Mouse (Mus musculus) lung, embryonic 16.5 days (tissue): ENCODE data around the gene Wwox. TPM values are rescaled to one million over a fixed set of nuclear protein-coding genes. Genes with fewer than 3 reads are reported as not detected.

ENCODE experiments used
- ATAC-seq: fragments of 200-750 bp; cut with Nextera tagmentation; 2 replicates; pipeline ENCODE4 v1.8.0; 2017; ENCODE audit warnings: low read depth, mild to moderate bottlenecking, moderate library complexity
- H3K27ac ChIP-seq: fragments of 300-500 bp; sonication (generic); 2 replicates; pipeline ENCODE4 v1.5.1; 2014; ENCODE audit warnings: mild to moderate bottlenecking, control low read depth, low read length
- H3K27me3 ChIP-seq: fragments of 300-500 bp; sonication (generic); 2 replicates; pipeline ENCODE4 v1.6.1; 2014; ENCODE audit warnings: low read depth, low read length, mixed read lengths; ENCODE audit not compliant: control insufficient read depth, insufficient read depth
- H3K36me3 ChIP-seq: fragments of 300-500 bp; sonication (generic); 2 replicates; pipeline ENCODE4 v1.6.1; 2014; ENCODE audit warnings: low read length; ENCODE audit not compliant: control insufficient read depth, insufficient read depth
- H3K4me1 ChIP-seq: fragments of 300-500 bp; sonication (generic); replicated peaks from 2 replicates; pipeline ENCODE4 v1.6.1; 2014; ENCODE audit warnings: low read length, mixed read lengths; ENCODE audit not compliant: control insufficient read depth, insufficient read depth
- H3K4me2 ChIP-seq: fragments of 300-500 bp; sonication (generic); 2 replicates; pipeline ENCODE4 v1.6.1; 2014; ENCODE audit warnings: low read depth, low read length, control low read depth
- H3K4me3 ChIP-seq: fragments of 300-500 bp; sonication (generic); 2 replicates; pipeline ENCODE4 v1.5.1; 2014; ENCODE audit warnings: mild to moderate bottlenecking, low read length, control low read depth
- H3K9ac ChIP-seq: fragments of 300-500 bp; sonication (generic); 2 replicates; pipeline ENCODE4 v1.6.1; 2014; ENCODE audit warnings: low read length, control low read depth
- H3K9me3 ChIP-seq: fragments of 300-500 bp; sonication (generic); 2 replicates; pipeline ENCODE4 v1.6.1; 2016; ENCODE audit warnings: low read length; ENCODE audit not compliant: control insufficient read depth
- WGBS: fragments of 180-500 bp; shearing (Covaris S2); extraction: QIAGEN DNeasy Blood & Tissue Kit; methylation state at CpG from one replicate; pipeline ENCODE4 v1.1.7; 2014; 5-methylcytosine and 5-hydroxymethylcytosine counted together
- polyA plus RNA-seq: library from polyadenylated mRNA; unstranded; fragments of >200 nt; fragmentation: Nextera tagmentation; extraction: Ambion mirVana; gene quantifications from 2 replicates; pipeline ENCODE4 v1.2.1, GENCODE M21; 2015

Wwox gene
- polyA plus RNA-seq, 1 experiment from 2014 or later = 20.2 TPM

GRCm38 (mm10) chr8:115064691-115065090 is 625.2 kb downstream of the Wwox start:
- Histone ChIP-seq H3K27ac (no peak overlapping the region), H3K36me3 (no peaks in the 10 kb centered on the region), H3K9me3 (no peaks in the 10 kb centered on the region), H3K27me3 (no peaks in the 10 kb centered on the region), H3K4me2 (no peak overlapping the region), H3K4me3 (no peak overlapping the region), H3K9ac (no peak overlapping the region), H3K4me1 (no peaks in the 10 kb centered on the region)
- WGBS = 80% methylated on average over 15 of the region's 15 CpGs
- ATAC-seq = no peak

- H3K36me3 ChIP-seq = no peaks in the 10 kb centered on the region
- H3K27me3 ChIP-seq = no peaks in the 10 kb centered on the region
- H3K4me3 ChIP-seq = no peak overlapping the region
- no peak overlapping the region for H3K4me2 ChIP-seq
- H3K9me3 ChIP-seq = no peaks in the 10 kb centered on the region
- no peak overlapping the region for H3K9ac ChIP-seq
- no peak for ATAC-seq
- H3K27ac ChIP-seq = no peak overlapping the region
- 76% methylated on average over 7 of the region's 7 CpGs for WGBS
- H3K4me1 ChIP-seq = 0 out of 2 replicates have a peak, but pooled peaks cover 2% of the 10 kb centered on the region
Measured at GRCm38 (mm10) chr8:115065386-115065785, 625.9 kb downstream of the Wwox start.

GRCm38 (mm10) chr8:115066550-115067058 is 627.1 kb downstream of the Wwox start:
- ATAC-seq = no peak
- no peak overlapping the region for H3K27ac ChIP-seq
- no peak overlapping the region for H3K4me3 ChIP-seq
- H3K9me3 ChIP-seq = no peaks in the 10 kb centered on the region
- no peak overlapping the region for H3K4me2 ChIP-seq
- no peaks in the 10 kb centered on the region for H3K27me3 ChIP-seq
- no peaks in the 10 kb centered on the region for H3K36me3 ChIP-seq
- WGBS = 87% methylated on average over 8 of the region's 8 CpGs
- H3K4me1 ChIP-seq = 0 out of 2 replicates have a peak, but pooled peaks cover 3% of the 10 kb centered on the region
- no peak overlapping the region for H3K9ac ChIP-seq

- ATAC-seq = no peak
- no peak overlapping the region; the same call in 1 of the 2 replicates for H3K9ac ChIP-seq
- H3K4me1 ChIP-seq = 0 out of 2 replicates have a peak, but pooled peaks cover 3% of the 10 kb centered on the region
- H3K4me2 ChIP-seq = no peak overlapping the region
- H3K36me3 ChIP-seq = no peaks in the 10 kb centered on the region
- H3K27ac ChIP-seq = no peak overlapping the region
- no peaks in the 10 kb centered on the region for H3K27me3 ChIP-seq
- WGBS = 64% methylated on average over 5 of the region's 5 CpGs
- H3K9me3 ChIP-seq = no peaks in the 10 kb centered on the region
- no peak overlapping the region for H3K4me3 ChIP-seq
Measured at GRCm38 (mm10) chr8:115068723-115069122, 629.3 kb downstream of the Wwox start.

GRCm38 (mm10) chr8:115070225-115070624 is 630.8 kb downstream of the Wwox start:
- H3K9me3 ChIP-seq = no peaks in the 10 kb centered on the region
- 21% methylated on average over 3 of the region's 3 CpGs for WGBS
- H3K9ac ChIP-seq = no peak overlapping the region
- H3K4me3 ChIP-seq = no peak overlapping the region
- H3K27ac ChIP-seq = no peak overlapping the region
- no peaks in the 10 kb centered on the region for H3K36me3 ChIP-seq
- H3K4me2 ChIP-seq = no peak overlapping the region
- H3K4me1 ChIP-seq = 0 out of 2 replicates have a peak, but pooled peaks cover 3% of the 10 kb centered on the region
- no peak for ATAC-seq
- no peaks in the 10 kb centered on the region for H3K27me3 ChIP-seq

- no peak overlapping the region for H3K27ac ChIP-seq
- no peak overlapping the region for H3K4me2 ChIP-seq
- ATAC-seq = no peak
- no peak overlapping the region for H3K9ac ChIP-seq
- H3K27me3 ChIP-seq = no peaks in the 10 kb centered on the region
- H3K4me3 ChIP-seq = no peak overlapping the region
- WGBS = 89% methylated on average over 12 of the region's 12 CpGs
- H3K36me3 ChIP-seq = no peaks in the 10 kb centered on the region
- H3K9me3 ChIP-seq = no peaks in the 10 kb centered on the region
- H3K4me1 ChIP-seq = 0 out of 2 replicates have a peak, but pooled peaks cover 3% of the 10 kb centered on the region
Measured at GRCm38 (mm10) chr8:115071231-115071630, 631.8 kb downstream of the Wwox start.

GRCm38 (mm10) chr8:115078296-115078695 is 638.8 kb downstream of the Wwox start:
- no peak for ATAC-seq
- Histone ChIP-seq H3K4me3 (no peak overlapping the region), H3K27ac (no peak overlapping the region), H3K4me2 (no peak overlapping the region), H3K27me3 (no peaks in the 10 kb centered on the region), H3K9ac (no peak overlapping the region), H3K4me1 (peaks cover 3% of the 10 kb centered on the region; the same call in 1 of the 2 replicates), H3K36me3 (no peaks in the 10 kb centered on the region), H3K9me3 (0 out of 2 replicates have a peak, but pooled peaks cover 3% of the 10 kb centered on the region)
- 70% methylated on average over 7 of the region's 7 CpGs for WGBS

GRCm38 (mm10) chr8:115081302-115082207 is 642.1 kb downstream of the Wwox start:
- 0 out of 2 replicates have a peak, but pooled peaks cover 3% of the 10 kb centered on the region for H3K9me3 ChIP-seq
- no peak for ATAC-seq

GRCm38 (mm10) chr8:115088162-115088561 is 648.7 kb downstream of the Wwox start:
- Histone ChIP-seq H3K4me1 (no peaks in the 10 kb centered on the region), H3K9ac (no peak overlapping the region), H3K4me2 (no peak overlapping the region), H3K27ac (no peak overlapping the region), H3K9me3 (no peaks in the 10 kb centered on the region; the same call in 1 of the 2 replicates), H3K36me3 (no peaks in the 10 kb centered on the region), H3K4me3 (no peak overlapping the region), H3K27me3 (no peaks in the 10 kb centered on the region)
- ATAC-seq = no peak

More at GRCm38 (mm10) chr8:115081302-115082207, 642.1 kb downstream of the Wwox start:
- H3K9ac ChIP-seq = no peak overlapping the region
- no peak overlapping the region for H3K4me3 ChIP-seq
- H3K36me3 ChIP-seq = no peaks in the 10 kb centered on the region
- H3K4me1 ChIP-seq = peaks cover 3% of the 10 kb centered on the region; the same call in 1 of the 2 replicates
- H3K4me2 ChIP-seq = no peak overlapping the region
- 59% methylated on average over 7 of the region's 7 CpGs for WGBS
- no peak overlapping the region for H3K27ac ChIP-seq
- H3K27me3 ChIP-seq = no peaks in the 10 kb centered on the region
